Comparison of ENCODE assay signal across 8 mouse cellular contexts in the genomic region with DNA sequence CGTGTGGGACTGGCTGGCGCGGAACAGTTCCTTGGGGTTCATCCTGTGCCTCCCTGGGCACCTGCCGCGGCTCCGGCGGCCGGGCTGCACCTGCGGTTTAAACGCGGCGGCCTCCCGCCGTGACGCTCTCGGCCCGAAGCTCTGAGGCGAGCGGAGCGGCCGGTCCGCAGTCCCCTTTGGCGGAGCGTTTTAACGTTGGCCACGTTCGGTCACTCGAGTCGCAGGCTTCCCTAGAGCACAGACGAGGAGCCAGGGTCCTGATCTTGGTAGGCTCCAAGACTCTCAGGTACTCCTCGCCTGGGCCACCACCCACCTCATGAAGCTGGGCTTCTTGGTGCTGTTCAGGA. TPM values are rescaled to one million over a fixed set of nuclear protein-coding genes. Genes with fewer than 3 reads are reported as not detected.
DNase-seq lines count a peak whose midpoint lies in the region; ATAC-seq and TF ChIP-seq lines count a peak whose summit lies in the region.

No protein-coding gene starts in this region.

- H3K27ac ChIP-seq in heart, embryonic 14.5 days (replicated peaks in 1 of 2; ENCODE audit: control insufficient read depth in 1 of 2, insufficient read depth in 1 of 2, low read depth in 2 of 2, low read length in 2 of 2), result 0 out of 4 replicates have a peak overlapping the region, but pooled peaks of 1 of the 2 experiments have one; percentile 65
- no peak overlapping the region for H3K27ac ChIP-seq in ES-Bruce4 (ENCODE audit: insufficient read depth, low read length)
- peak overlapping the region; percentile 95 for H3K27ac ChIP-seq in forebrain, embryonic 10.5 days
- 0 out of 2 replicates have a peak overlapping the region, but pooled peaks have one; percentile 26 for H3K27ac ChIP-seq in limb, embryonic 14.5 days (replicated peaks; ENCODE audit: low read depth, low read length)
- H3K27ac ChIP-seq in neural tube, embryonic 12.5 days, result peak overlapping the region; percentile 42; the same call in 1 of the 2 replicates

- no peak for TF ChIP-seq CTCF in ES-Bruce4 (IDR thresholded peaks at IDR 0.05; ENCODE audit: low read depth, low read length)

- H3K9ac ChIP-seq in heart, embryonic 14.5 days (ENCODE audit: low read length), result peak overlapping the region; percentile 90
- H3K9ac ChIP-seq in ES-Bruce4 (ENCODE audit: low read depth, poor library complexity, severe bottlenecking), result peak overlapping the region; percentile 95
- H3K9ac ChIP-seq in limb, embryonic 14.5 days (ENCODE audit: low read depth, low read length, severe bottlenecking), result peak overlapping the region; percentile 90
- H3K9ac ChIP-seq in neural tube, embryonic 12.5 days, result peak overlapping the region; percentile 91

- TF ChIP-seq POLR2A in ES-Bruce4 (IDR thresholded peaks at IDR 0.05; ENCODE audit: insufficient read depth, low read length), result no peak
- TF ChIP-seq POLR2A in limb, embryonic 14.5 days (IDR thresholded peaks at IDR 0.05; ENCODE audit: borderline replicate concordance, extremely low read depth, insufficient read depth, insufficient read length), result no peak

- H3K4me1 ChIP-seq in heart, embryonic 14.5 days (ENCODE audit: control insufficient read depth in 2 of 2, insufficient read depth in 2 of 2, low read length in 2 of 2), result peaks cover 3 to 15% of the 10 kb centered on the region in 2 experiments; a peak in 3 of 4 replicates
- no peaks in the 10 kb centered on the region for H3K4me1 ChIP-seq in ES-Bruce4 (ENCODE audit: control insufficient read depth, insufficient read depth, low read length)
- peaks cover 22% of the 10 kb centered on the region for H3K4me1 ChIP-seq in forebrain, embryonic 10.5 days
- H3K4me1 ChIP-seq in limb, embryonic 14.5 days (ENCODE audit: control insufficient read depth, insufficient read depth, low read length), result peaks cover 9% of the 10 kb centered on the region
- peaks cover 10% of the 10 kb centered on the region for H3K4me1 ChIP-seq in neural tube, embryonic 12.5 days

- TF ChIP-seq EP300 in ES-Bruce4 (IDR thresholded peaks at IDR 0.05; ENCODE audit: insufficient read depth, low read depth, low read length), result no peak

- ATAC-seq in heart, embryonic 14.5 days (ENCODE audit: insufficient number of reproducible peaks, insufficient read depth, low FRiP score, low read depth), result no peak; the same call in 1 of the 2 replicates
- no peak for ATAC-seq in limb, embryonic 14.5 days (ENCODE audit: low FRiP score, low read depth)
- ATAC-seq in neural tube, embryonic 12.5 days (ENCODE audit: low FRiP score, low read depth), result peak; percentile 46

- no peaks in the 10 kb centered on the region for H3K9me3 ChIP-seq in heart, embryonic 14.5 days (ENCODE audit: control insufficient read depth, low read length)
- no peaks in the 10 kb centered on the region for H3K9me3 ChIP-seq in ES-Bruce4 (replicated peaks; ENCODE audit: control insufficient read depth, insufficient read depth, low read length, poor library complexity, severe bottlenecking)
- no peaks in the 10 kb centered on the region for H3K9me3 ChIP-seq in forebrain, embryonic 10.5 days
- no peaks in the 10 kb centered on the region for H3K9me3 ChIP-seq in limb, embryonic 14.5 days (ENCODE audit: control insufficient read depth, low read length)
- no peaks in the 10 kb centered on the region for H3K9me3 ChIP-seq in neural tube, embryonic 12.5 days

- peaks cover 36% of the 10 kb centered on the region for H3K36me3 ChIP-seq in heart, embryonic 14.5 days (ENCODE audit: control insufficient read depth, insufficient read depth, low read length)
- H3K36me3 ChIP-seq in ES-Bruce4 (ENCODE audit: control insufficient read depth, insufficient read depth, low read length, poor library complexity, severe bottlenecking), result peaks cover 36% of the 10 kb centered on the region
- peaks cover 36% of the 10 kb centered on the region for H3K36me3 ChIP-seq in forebrain, embryonic 10.5 days (replicated peaks)
- peaks cover 39% of the 10 kb centered on the region for H3K36me3 ChIP-seq in limb, embryonic 14.5 days (ENCODE audit: control insufficient read depth, insufficient read depth, low read length)
- peaks cover 34% of the 10 kb centered on the region for H3K36me3 ChIP-seq in neural tube, embryonic 12.5 days

- H3K4me2 ChIP-seq in heart, embryonic 14.5 days (ENCODE audit: low read length), result peak overlapping the region; percentile 80
- H3K4me2 ChIP-seq in limb, embryonic 14.5 days (replicated peaks; ENCODE audit: low read depth, low read length, severe bottlenecking), result peak overlapping the region; percentile 70
- peak overlapping the region; percentile 96 for H3K4me2 ChIP-seq in neural tube, embryonic 12.5 days (replicated peaks)

- DNase-seq in heart, adult 9 months (ENCODE audit: low spot score in 2 of 2), result no peak
- no peak for DNase-seq in forebrain, embryonic 10.5 days (ENCODE audit: extremely low spot score, low spot score)
- no peak for DNase-seq in limb, embryonic 14.5 days (ENCODE audit: low spot score)
- DNase-seq in adrenal gland, adult 2 months, result no peak
- DNase-seq in urinary bladder, postnatal 4 days (ENCODE audit: low spot score in 2 of 2), result no peak

- no peaks in the 10 kb centered on the region for H3K27me3 ChIP-seq in heart, embryonic 14.5 days (ENCODE audit: control insufficient read depth, insufficient read depth, low read length)
- H3K27me3 ChIP-seq in ES-Bruce4 (ENCODE audit: control insufficient read depth, insufficient read depth, low read length, poor library complexity, severe bottlenecking), result no peaks in the 10 kb centered on the region
- H3K27me3 ChIP-seq in forebrain, embryonic 10.5 days (ENCODE audit: poor library complexity, severe bottlenecking), result peaks cover 15% of the 10 kb centered on the region
- H3K27me3 ChIP-seq in limb, embryonic 14.5 days (ENCODE audit: control insufficient read depth, insufficient read depth, low read length), result no peaks in the 10 kb centered on the region
- no peaks in the 10 kb centered on the region for H3K27me3 ChIP-seq in neural tube, embryonic 12.5 days (replicated peaks)

- H3K4me3 ChIP-seq in heart, embryonic 14.5 days (ENCODE audit: control insufficient read depth in 1 of 2, insufficient read depth in 1 of 2, low read depth in 1 of 2, low read length in 2 of 2), result peak overlapping the region; percentile 68 to 93
- peak overlapping the region; percentile 93 for H3K4me3 ChIP-seq in ES-Bruce4 (ENCODE audit: low read depth, low read length)
- H3K4me3 ChIP-seq in forebrain, embryonic 10.5 days, result peak overlapping the region; percentile 99
- H3K4me3 ChIP-seq in limb, embryonic 14.5 days (replicated peaks; ENCODE audit: low read length), result peak overlapping the region; percentile 95
- H3K4me3 ChIP-seq in neural tube, embryonic 12.5 days, result peak overlapping the region; percentile 97

- under 1% methylated on average over 31 of the region's 31 CpGs for WGBS in heart, embryonic 14.5 days
- 0% methylated on average over 31 of the region's 31 CpGs for WGBS in forebrain, embryonic 10.5 days
- WGBS in limb, embryonic 14.5 days, result under 1% methylated on average over 22 of the region's 31 CpGs
- WGBS in neural tube, embryonic 12.5 days, result under 1% methylated on average over 31 of the region's 31 CpGs

RNA-seq across cellular contexts. Expression of a gene that starts 0.6 kb away (rescaled TPM):
- 10.6 and 11.0 TPM in 2 replicates for polyA plus RNA-seq in heart, embryonic 14.5 days (2014; fragmentation: Nextera tagmentation; extraction: Ambion mirVana)
- polyA plus RNA-seq in ES-Bruce4 (2011; ENCODE audit: insufficient read depth, insufficient read length, low read depth, missing spikeins), result 57.5 and 64.7 TPM in 2 replicates
- polyA plus RNA-seq in forebrain, embryonic 10.5 days (2016; fragmentation: Nextera tagmentation; extraction: Ambion mirVana), result 23.7 and 24.2 TPM in 2 replicates
- 30.7 and 31.5 TPM in 2 replicates for polyA plus RNA-seq in limb, embryonic 14.5 days (2012; rRNA removed)
- 21.2 and 22.1 TPM in 2 replicates for polyA plus RNA-seq in limb, embryonic 14.5 days (2014; fragmentation: Nextera tagmentation; extraction: Ambion mirVana)
- polyA plus RNA-seq in neural tube, embryonic 12.5 days (2016; fragmentation: Nextera tagmentation; extraction: Ambion mirVana), result 22.0 and 26.9 TPM in 2 replicates
- 10 to 100 TPM; 21.8 to 30.2 TPM for total RNA-seq in adrenal gland, adult 2 months (2021)
- polyA plus RNA-seq in adrenal gland, adult 2 months (2012; rRNA removed), result 3.1 and 3.9 TPM in 2 replicates

RNA-seq across cellular contexts. Expression of a gene that starts 12.0 kb away (rescaled TPM):
- polyA plus RNA-seq in heart, embryonic 14.5 days (2014; fragmentation: Nextera tagmentation; extraction: Ambion mirVana), result 15.9 and 19.3 TPM in 2 replicates
- polyA plus RNA-seq in ES-Bruce4 (2011; ENCODE audit: insufficient read depth, insufficient read length, low read depth, missing spikeins), result 15.8 and 18.0 TPM in 2 replicates
- polyA plus RNA-seq in forebrain, embryonic 10.5 days (2016; fragmentation: Nextera tagmentation; extraction: Ambion mirVana), result 35.1 and 35.2 TPM in 2 replicates
- 36.6 and 41.0 TPM in 2 replicates for polyA plus RNA-seq in limb, embryonic 14.5 days (2012; rRNA removed)
- polyA plus RNA-seq in limb, embryonic 14.5 days (2014; fragmentation: Nextera tagmentation; extraction: Ambion mirVana), result 30.4 and 32.0 TPM in 2 replicates
- polyA plus RNA-seq in neural tube, embryonic 12.5 days (2016; fragmentation: Nextera tagmentation; extraction: Ambion mirVana), result 29.6 and 29.8 TPM in 2 replicates
- total RNA-seq in adrenal gland, adult 2 months (2021), result 10 to 100 TPM in 1 of 2 experiments, 1 to 10 TPM in 1; 6.2 to 16.7 TPM
- 8.5 and 9.7 TPM in 2 replicates for polyA plus RNA-seq in adrenal gland, adult 2 months (2012; rRNA removed)

RNA-seq across cellular contexts. Expression of a gene that starts 15.1 kb away (rescaled TPM):
- 11.9 and 13.8 TPM in 2 replicates for polyA plus RNA-seq in heart, embryonic 14.5 days (2014; fragmentation: Nextera tagmentation; extraction: Ambion mirVana)
- polyA plus RNA-seq in ES-Bruce4 (2011; ENCODE audit: insufficient read depth, insufficient read length, low read depth, missing spikeins), result 26.9 and 34.9 TPM in 2 replicates
- 17.8 and 19.1 TPM in 2 replicates for polyA plus RNA-seq in forebrain, embryonic 10.5 days (2016; fragmentation: Nextera tagmentation; extraction: Ambion mirVana)
- polyA plus RNA-seq in limb, embryonic 14.5 days (2012; rRNA removed), result 65.0 and 80.7 TPM in 2 replicates
- 33.1 and 34.1 TPM in 2 replicates for polyA plus RNA-seq in limb, embryonic 14.5 days (2014; fragmentation: Nextera tagmentation; extraction: Ambion mirVana)
- 18.9 and 20.3 TPM in 2 replicates for polyA plus RNA-seq in neural tube, embryonic 12.5 days (2016; fragmentation: Nextera tagmentation; extraction: Ambion mirVana)
- total RNA-seq in adrenal gland, adult 2 months (2021), result 10 to 100 TPM; 12.8 to 15.9 TPM
- 49.2 and 50.6 TPM in 2 replicates for polyA plus RNA-seq in adrenal gland, adult 2 months (2012; rRNA removed)

RNA-seq across cellular contexts. Expression of a gene that starts 24.7 kb away (rescaled TPM):
- 137 and 139 TPM in 2 replicates for polyA plus RNA-seq in heart, embryonic 14.5 days (2014; fragmentation: Nextera tagmentation; extraction: Ambion mirVana)
- 33.7 and 37.4 TPM in 2 replicates for polyA plus RNA-seq in ES-Bruce4 (2011; ENCODE audit: insufficient read depth, insufficient read length, low read depth, missing spikeins)
- polyA plus RNA-seq in forebrain, embryonic 10.5 days (2016; fragmentation: Nextera tagmentation; extraction: Ambion mirVana), result 121 and 124 TPM in 2 replicates
- polyA plus RNA-seq in limb, embryonic 14.5 days (2012; rRNA removed), result 63.6 and 81.9 TPM in 2 replicates
- 133 and 136 TPM in 2 replicates for polyA plus RNA-seq in limb, embryonic 14.5 days (2014; fragmentation: Nextera tagmentation; extraction: Ambion mirVana)
- polyA plus RNA-seq in neural tube, embryonic 12.5 days (2016; fragmentation: Nextera tagmentation; extraction: Ambion mirVana), result 150 and 168 TPM in 2 replicates
- total RNA-seq in adrenal gland, adult 2 months (2021), result 100 to 1,000 TPM; 108 to 118 TPM
- 34.9 and 39.4 TPM in 2 replicates for polyA plus RNA-seq in adrenal gland, adult 2 months (2012; rRNA removed)

RNA-seq across cellular contexts. Expression of a gene that starts 25.7 kb away (rescaled TPM):
- 13.2 and 15.1 TPM in 2 replicates for polyA plus RNA-seq in heart, embryonic 14.5 days (2014; fragmentation: Nextera tagmentation; extraction: Ambion mirVana)
- 16.2 and 20.1 TPM in 2 replicates for polyA plus RNA-seq in ES-Bruce4 (2011; ENCODE audit: insufficient read depth, insufficient read length, low read depth, missing spikeins)
- 4.5 and 5.3 TPM in 2 replicates for polyA plus RNA-seq in forebrain, embryonic 10.5 days (2016; fragmentation: Nextera tagmentation; extraction: Ambion mirVana)
- 11.1 and 12.0 TPM in 2 replicates for polyA plus RNA-seq in limb, embryonic 14.5 days (2012; rRNA removed)
- polyA plus RNA-seq in limb, embryonic 14.5 days (2014; fragmentation: Nextera tagmentation; extraction: Ambion mirVana), result 7.9 and 9.0 TPM in 2 replicates
- polyA plus RNA-seq in neural tube, embryonic 12.5 days (2016; fragmentation: Nextera tagmentation; extraction: Ambion mirVana), result 3.3 and 5.2 TPM in 2 replicates
- 10 to 100 TPM; 44.5 to 53.1 TPM for total RNA-seq in adrenal gland, adult 2 months (2021)
- polyA plus RNA-seq in adrenal gland, adult 2 months (2012; rRNA removed), result 25.4 and 27.2 TPM in 2 replicates
